Mouse (Mus musculus) liver, adult 2 months (tissue): ENCODE measurements around the gene Gm33543. TPM values are rescaled to one million over a fixed set of nuclear protein-coding genes. Genes with fewer than 3 reads are reported as not detected.

Source experiments
- DNase-seq: peaks from one replicate; pipeline ENCODE4 v3.0.0-alpha.2; 2011; ENCODE audit warnings: low read depth, low spot score; ENCODE audit errors: extremely low read depth
- H3K27ac ChIP-seq: fragments of 200-500 bp; replicated peaks from 2 replicates; pipeline ENCODE4 v1.5.1; 2012; ENCODE audit warnings: low read depth, mild to moderate bottlenecking, control low read depth, inconsistent platforms, low read length; ENCODE audit not compliant: insufficient read depth
- H3K27me3 ChIP-seq: fragments of 200-500 bp; 2 replicates; pipeline ENCODE4 v1.6.1; 2012; ENCODE audit warnings: mild to moderate bottlenecking, moderate library complexity, low read length, inconsistent platforms; ENCODE audit not compliant: control insufficient read depth, insufficient read depth
- H3K36me3 ChIP-seq: fragments of 200-500 bp; 2 replicates; pipeline ENCODE4 v1.6.1; 2012; ENCODE audit warnings: low read length, inconsistent platforms; ENCODE audit not compliant: control insufficient read depth, insufficient read depth
- H3K4me1 ChIP-seq: fragments of 200-500 bp; 2 replicates; pipeline ENCODE4 v1.6.1; 2011; ENCODE audit warnings: low read length; ENCODE audit not compliant: control insufficient read depth, insufficient read depth
- H3K4me3 ChIP-seq: fragments of 200-500 bp; 2 replicates; pipeline ENCODE4 v1.5.1; 2011; ENCODE audit warnings: low read depth, mild to moderate bottlenecking, control low read depth, low read length, moderate library complexity; ENCODE audit not compliant: insufficient read depth
- H3K79me2 ChIP-seq: fragments of 200-500 bp; 2 replicates; pipeline ENCODE4 v1.6.1; 2012; ENCODE audit warnings: inconsistent platforms, mild to moderate bottlenecking, low read length, moderate library complexity; ENCODE audit not compliant: control insufficient read depth, insufficient read depth
- H3K9ac ChIP-seq: fragments of 200-500 bp; 2 replicates; pipeline ENCODE4 v1.6.1; 2012; ENCODE audit warnings: low read depth, mild to moderate bottlenecking, control low read depth, inconsistent platforms, low read length
- CTCF ChIP-seq: fragments of 200-500 bp; IDR thresholded peaks from 2 replicates; pipeline ENCODE4 v1.5.1; 2011; ENCODE audit warnings: low read depth, low read length, control low read depth
- POLR2A ChIP-seq: fragments of 200-500 bp; IDR thresholded peaks from 2 replicates; pipeline ENCODE4 v1.6.1; 2011; ENCODE audit warnings: low read length, control low read depth; ENCODE audit not compliant: insufficient read depth; ENCODE audit errors: extremely low read depth
- WGBS: fragments of 180-500 bp; shearing (Covaris S2); methylation state at CpG from one replicate; pipeline ENCODE4 v1.1.7; 2018; 5-methylcytosine and 5-hydroxymethylcytosine counted together
- polyA plus RNA-seq: library from polyadenylated mRNA; depleted of rRNA; stranded (reverse); fragments of >200 nt; gene quantifications from 2 replicates; pipeline ENCODE4 v1.2.3, GENCODE M21; 2012
- total RNA-seq: library from RNA; depleted of rRNA; stranded (reverse); fragments of >200 nt; gene quantifications from 2 replicates; pipeline ENCODE4 v1.2.3, GENCODE M21; 2014

The Gm33543 gene
- total and polyA plus RNA-seq, 2 experiments, result 7.3 to 24.2 TPM

GRCm38 (mm10) chr10:95829471-95829870, 13.3 kb downstream of the Gm33543 start:
- DNase-seq, result no peak
- H3K27ac ChIP-seq, result no peak overlapping the region
- H3K4me1 ChIP-seq, result peaks cover 3% of the 10 kb centered on the region; the same call in 1 of the 2 replicates
- H3K79me2 ChIP-seq, result no peaks in the 10 kb centered on the region
- no peaks in the 10 kb centered on the region for H3K27me3 ChIP-seq
- H3K36me3 ChIP-seq, result no peaks in the 10 kb centered on the region
- H3K4me3 ChIP-seq, result no peak overlapping the region
- no peak for TF ChIP-seq CTCF
- TF ChIP-seq POLR2A, result no peak
- no peak overlapping the region for H3K9ac ChIP-seq

- DNase-seq, result peak; percentile 96
- no peaks in the 10 kb centered on the region for H3K36me3 ChIP-seq
- H3K27ac ChIP-seq, result peak overlapping the region; percentile 22; the same call in 1 of the 2 replicates
- H3K4me1 ChIP-seq, result peaks cover 3% of the 10 kb centered on the region; the same call in 1 of the 2 replicates
- no peaks in the 10 kb centered on the region for H3K79me2 ChIP-seq
- no peak overlapping the region for H3K9ac ChIP-seq
- TF ChIP-seq CTCF (peak; percentile 31; the same call in 1 of the 2 replicates), POLR2A (no peak)
- WGBS, result 26% methylated on average over 5 of the region's 5 CpGs
- H3K27me3 ChIP-seq, result no peaks in the 10 kb centered on the region
- H3K4me3 ChIP-seq, result no peak overlapping the region
Observed at GRCm38 (mm10) chr10:95828374-95828773, 14.4 kb downstream of the Gm33543 start.

- WGBS, result 86% methylated on average over 3 of the region's 3 CpGs
- Histone ChIP-seq H3K4me1 (peaks cover 3% of the 10 kb centered on the region; the same call in 1 of the 2 replicates), H3K9ac (no peak overlapping the region), H3K27ac (no peak overlapping the region), H3K27me3 (no peaks in the 10 kb centered on the region), H3K36me3 (no peaks in the 10 kb centered on the region), H3K79me2 (no peaks in the 10 kb centered on the region), H3K4me3 (no peak overlapping the region)
- DNase-seq, result no peak
- TF ChIP-seq CTCF (no peak), POLR2A (no peak)
Observed at GRCm38 (mm10) chr10:95825651-95826050, 17.1 kb downstream of the Gm33543 start.

GRCm38 (mm10) chr10:95818506-95818905, 24.2 kb downstream of the Gm33543 start:
- H3K27me3 ChIP-seq, result no peaks in the 10 kb centered on the region
- peak; percentile 73 for DNase-seq
- 27% methylated on average over 2 of the region's 2 CpGs for WGBS
- peak overlapping the region; percentile 39 for H3K4me3 ChIP-seq
- TF ChIP-seq CTCF (no peak), POLR2A (no peak)
- 0 out of 2 replicates have a peak, but pooled peaks cover 3% of the 10 kb centered on the region for H3K79me2 ChIP-seq
- H3K4me1 ChIP-seq, result peaks cover 7% of the 10 kb centered on the region
- H3K9ac ChIP-seq, result peak overlapping the region; percentile 76
- peak overlapping the region; percentile 78 for H3K27ac ChIP-seq
- no peaks in the 10 kb centered on the region for H3K36me3 ChIP-seq

- Histone ChIP-seq H3K9ac (peak overlapping the region; percentile 43), H3K4me1 (peaks cover 7% of the 10 kb centered on the region), H3K27ac (peak overlapping the region; percentile 78), H3K36me3 (no peaks in the 10 kb centered on the region), H3K27me3 (no peaks in the 10 kb centered on the region), H3K4me3 (peak overlapping the region; percentile 1; the same call in 1 of the 2 replicates), H3K79me2 (0 out of 2 replicates have a peak, but pooled peaks cover 3% of the 10 kb centered on the region)
- DNase-seq, result peak; percentile 95
- 10% methylated on average over 9 of the region's 9 CpGs for WGBS
- TF ChIP-seq CTCF, result no peak
- 0 out of 2 replicates have a peak, but pooled peaks have one; percentile 34 for TF ChIP-seq POLR2A
Observed at GRCm38 (mm10) chr10:95817419-95818161, 25.1 kb downstream of the Gm33543 start.

- peak; percentile 83 for DNase-seq
- no peak for TF ChIP-seq CTCF
- TF ChIP-seq POLR2A, result no peak
- H3K79me2 ChIP-seq, result no peaks in the 10 kb centered on the region
- no peak overlapping the region for H3K4me3 ChIP-seq
- H3K4me1 ChIP-seq, result peaks cover 7% of the 10 kb centered on the region
- whole genome bisulfite sequencing, result 42% methylated on average over 6 of the region's 6 CpGs
- no peak overlapping the region for H3K27ac ChIP-seq
- no peaks in the 10 kb centered on the region for H3K36me3 ChIP-seq
- H3K9ac ChIP-seq, result no peak overlapping the region
- no peaks in the 10 kb centered on the region for H3K27me3 ChIP-seq
Observed at GRCm38 (mm10) chr10:95814351-95814750, 28.4 kb downstream of the Gm33543 start.
